Mouse (Mus musculus): ENCODE measurements around the gene Cyth1. TPM values are rescaled to one million over a fixed set of nuclear protein-coding genes. Genes with fewer than 3 reads are reported as not detected.

Gene Cyth1
- polyA plus RNA-seq, 1 experiment from 2014 or later = 9.6 TPM

DNA sequence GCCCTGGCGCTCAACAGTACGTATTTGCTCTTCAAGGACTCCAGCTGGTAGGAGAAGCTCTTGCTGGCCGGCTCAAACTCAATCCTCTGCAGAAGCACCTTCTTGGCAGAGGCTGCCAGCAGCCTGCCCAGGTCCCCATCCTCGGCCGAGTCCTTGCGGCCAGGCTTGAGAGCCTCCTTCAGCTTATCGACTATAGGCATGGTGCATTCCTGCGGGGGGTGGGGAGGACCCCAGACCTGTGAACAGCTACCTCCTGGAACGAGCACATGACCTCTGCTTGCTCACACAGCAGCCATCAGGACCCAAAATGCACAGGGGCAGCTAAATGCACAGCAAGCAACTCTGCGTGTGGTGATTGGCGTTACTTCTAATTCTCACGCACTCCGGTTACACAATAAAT is 37.4 kb upstream of the Cyth1 start:
- H3K4me1 ChIP-seq (ENCODE audit: control insufficient read depth, insufficient read depth, low read length) = peaks cover 14% of the 10 kb centered on the region
- peaks cover 35% of the 10 kb centered on the region for H3K36me3 ChIP-seq (ENCODE audit: control insufficient read depth, insufficient read depth, low read length)
- H3K27ac ChIP-seq (ENCODE audit: low read length) = no peak overlapping the region
- H3K4me3 ChIP-seq (ENCODE audit: low read length) = no peak overlapping the region
- no peak overlapping the region for H3K9ac ChIP-seq (ENCODE audit: low read depth, low read length)
- H3K9me3 ChIP-seq (ENCODE audit: control insufficient read depth, low read length) = no peaks in the 10 kb centered on the region
- H3K4me2 ChIP-seq (ENCODE audit: low read depth, low read length) = no peak overlapping the region
- no peaks in the 10 kb centered on the region for H3K27me3 ChIP-seq (replicated peaks; ENCODE audit: control insufficient read depth, insufficient read depth, low read length)
- no peak for ATAC-seq
- WGBS = 93% methylated on average over 13 of the region's 13 CpGs

DNA sequence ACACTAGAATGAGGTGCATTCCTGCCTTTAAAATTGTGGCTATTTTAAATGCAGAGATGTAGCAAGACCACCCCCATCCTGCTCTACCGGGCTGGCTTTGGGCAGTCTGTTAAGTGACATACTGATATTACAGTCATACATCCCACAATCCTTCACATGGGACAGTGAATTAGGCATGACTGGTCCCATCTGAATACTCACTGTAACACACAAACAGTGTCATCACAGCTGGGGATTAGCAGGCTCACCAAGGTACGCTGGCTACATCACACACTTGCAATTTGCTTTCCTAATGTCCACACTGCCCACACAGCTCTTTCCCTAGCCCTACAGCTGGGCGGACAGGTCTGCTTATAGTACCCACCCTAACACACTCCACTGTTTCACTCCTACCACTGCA is 31.8 kb upstream of the Cyth1 start:
- WGBS = 93% methylated on average over 3 of the region's 3 CpGs
- H3K9me3 ChIP-seq (ENCODE audit: control insufficient read depth, low read length) = no peaks in the 10 kb centered on the region
- peaks cover 51% of the 10 kb centered on the region for H3K36me3 ChIP-seq (ENCODE audit: control insufficient read depth, insufficient read depth, low read length)
- no peak overlapping the region for H3K4me3 ChIP-seq (ENCODE audit: low read length)
- no peak overlapping the region for H3K9ac ChIP-seq (ENCODE audit: low read depth, low read length)
- no peak for ATAC-seq
- no peaks in the 10 kb centered on the region for H3K4me1 ChIP-seq (ENCODE audit: control insufficient read depth, insufficient read depth, low read length)
- H3K4me2 ChIP-seq (ENCODE audit: low read depth, low read length) = no peak overlapping the region
- H3K27me3 ChIP-seq (replicated peaks; ENCODE audit: control insufficient read depth, insufficient read depth, low read length) = no peaks in the 10 kb centered on the region
- H3K27ac ChIP-seq (ENCODE audit: low read length) = no peak overlapping the region

DNA sequence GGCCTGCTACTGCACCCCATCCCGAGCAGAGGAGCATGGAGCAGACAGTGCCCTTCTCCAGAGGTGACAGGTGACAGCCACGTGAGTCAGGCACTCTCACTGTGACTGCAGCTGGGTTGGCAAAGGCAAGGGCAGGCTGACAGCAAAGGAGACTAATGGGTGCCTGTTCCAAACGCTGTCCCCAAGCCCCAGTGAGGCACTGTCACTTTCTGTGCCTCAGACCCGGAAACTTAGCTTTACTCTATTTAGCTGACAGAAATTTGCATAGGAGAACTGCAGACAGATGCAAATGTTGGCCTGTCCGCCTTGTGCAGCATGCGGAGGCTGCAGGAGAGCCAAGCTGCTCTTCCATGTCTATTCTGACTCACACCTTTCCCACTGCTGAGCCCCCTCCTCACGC is 27.9 kb upstream of the Cyth1 start:
- no peak overlapping the region for H3K27ac ChIP-seq (ENCODE audit: low read length)
- peaks cover 58% of the 10 kb centered on the region for H3K36me3 ChIP-seq (ENCODE audit: control insufficient read depth, insufficient read depth, low read length)
- 89% methylated on average over 7 of the region's 7 CpGs for WGBS
- no peaks in the 10 kb centered on the region for H3K9me3 ChIP-seq (ENCODE audit: control insufficient read depth, low read length)
- H3K27me3 ChIP-seq (replicated peaks; ENCODE audit: control insufficient read depth, insufficient read depth, low read length) = no peaks in the 10 kb centered on the region
- no peak overlapping the region for H3K4me3 ChIP-seq (ENCODE audit: low read length)
- no peak for ATAC-seq
- H3K4me2 ChIP-seq (ENCODE audit: low read depth, low read length) = no peak overlapping the region
- H3K9ac ChIP-seq (ENCODE audit: low read depth, low read length) = no peak overlapping the region
- no peaks in the 10 kb centered on the region for H3K4me1 ChIP-seq (ENCODE audit: control insufficient read depth, insufficient read depth, low read length)

DNA sequence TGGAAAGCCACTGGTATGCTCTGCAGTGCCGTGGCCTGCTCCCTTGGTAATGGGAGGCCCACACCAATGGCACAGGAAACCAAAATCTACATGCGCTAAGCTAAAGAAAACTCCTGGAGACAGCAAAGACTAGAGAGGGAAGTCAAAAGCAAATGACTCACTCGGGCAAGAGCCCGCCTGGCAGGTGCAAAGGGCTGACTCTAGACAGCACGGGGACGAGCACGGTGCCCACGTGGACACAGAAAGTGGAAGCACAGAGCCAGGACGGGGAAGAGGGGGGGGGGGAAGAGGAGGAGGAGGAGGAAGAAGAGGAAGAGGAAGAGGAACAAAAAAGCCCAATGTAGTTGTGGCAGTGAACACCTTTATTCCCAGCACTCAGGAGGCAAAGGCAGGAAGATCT is 26.7 kb upstream of the Cyth1 start:
- no peaks in the 10 kb centered on the region for H3K4me1 ChIP-seq (ENCODE audit: control insufficient read depth, insufficient read depth, low read length)
- no peak for ATAC-seq
- H3K36me3 ChIP-seq (ENCODE audit: control insufficient read depth, insufficient read depth, low read length) = peaks cover 62% of the 10 kb centered on the region
- no peak overlapping the region for H3K4me2 ChIP-seq (ENCODE audit: low read depth, low read length)
- H3K4me3 ChIP-seq (ENCODE audit: low read length) = no peak overlapping the region
- H3K9ac ChIP-seq (ENCODE audit: low read depth, low read length) = no peak overlapping the region
- H3K27ac ChIP-seq (ENCODE audit: low read length) = no peak overlapping the region
- H3K27me3 ChIP-seq (replicated peaks; ENCODE audit: control insufficient read depth, insufficient read depth, low read length) = no peaks in the 10 kb centered on the region
- no peaks in the 10 kb centered on the region for H3K9me3 ChIP-seq (ENCODE audit: control insufficient read depth, low read length)
- WGBS = 97% methylated on average over 9 of the region's 9 CpGs

DNA sequence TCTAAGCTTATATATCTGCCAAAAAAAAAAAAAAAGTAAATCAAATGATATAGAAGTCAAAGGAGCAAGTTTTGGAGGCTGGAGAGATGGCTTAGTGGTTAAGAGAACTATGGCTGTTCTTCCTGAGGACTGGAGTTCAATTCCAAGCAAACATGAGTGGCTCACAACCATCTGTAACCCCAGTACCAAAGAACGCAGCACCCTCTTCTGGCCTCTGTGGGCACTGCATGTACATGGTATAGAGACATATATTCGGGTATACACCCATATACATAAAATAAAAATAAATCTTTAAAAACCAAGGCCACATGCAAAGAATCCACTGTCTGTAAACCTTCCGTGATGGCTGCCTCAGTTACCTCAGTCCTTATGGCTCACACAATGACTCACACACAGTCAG is 21.4 kb upstream of the Cyth1 start:
- no peak overlapping the region for H3K4me2 ChIP-seq (ENCODE audit: low read depth, low read length)
- H3K4me3 ChIP-seq (ENCODE audit: low read length) = no peak overlapping the region
- WGBS = 98% methylated on average over 3 of the region's 3 CpGs
- no peaks in the 10 kb centered on the region for H3K9me3 ChIP-seq (ENCODE audit: control insufficient read depth, low read length)
- no peaks in the 10 kb centered on the region for H3K27me3 ChIP-seq (replicated peaks; ENCODE audit: control insufficient read depth, insufficient read depth, low read length)
- no peak overlapping the region for H3K9ac ChIP-seq (ENCODE audit: low read depth, low read length)
- H3K27ac ChIP-seq (ENCODE audit: low read length) = no peak overlapping the region
- peaks cover 48% of the 10 kb centered on the region for H3K36me3 ChIP-seq (ENCODE audit: control insufficient read depth, insufficient read depth, low read length)
- no peak for ATAC-seq
- H3K4me1 ChIP-seq (ENCODE audit: control insufficient read depth, insufficient read depth, low read length) = no peaks in the 10 kb centered on the region

DNA sequence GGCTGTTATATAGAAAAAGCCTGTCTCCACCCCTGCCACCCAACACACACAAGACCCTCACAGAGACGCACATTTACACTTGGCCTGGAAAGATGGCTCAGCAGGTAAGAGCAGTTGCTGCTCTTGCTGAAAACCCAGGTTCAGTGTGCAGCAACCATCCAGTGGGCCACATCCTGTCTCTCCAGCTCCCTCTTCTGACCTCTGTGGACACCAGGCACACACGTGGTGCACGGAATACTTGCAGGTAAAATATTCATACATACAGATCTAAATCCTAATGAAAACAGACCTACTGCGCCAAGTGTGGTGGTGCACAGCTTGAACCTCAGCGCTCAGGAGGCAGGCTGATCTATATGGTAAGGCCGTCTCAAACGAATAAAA is 18.3 kb upstream of the Cyth1 start:
- peaks cover 49% of the 10 kb centered on the region for H3K36me3 ChIP-seq (ENCODE audit: control insufficient read depth, insufficient read depth, low read length)

DNA sequence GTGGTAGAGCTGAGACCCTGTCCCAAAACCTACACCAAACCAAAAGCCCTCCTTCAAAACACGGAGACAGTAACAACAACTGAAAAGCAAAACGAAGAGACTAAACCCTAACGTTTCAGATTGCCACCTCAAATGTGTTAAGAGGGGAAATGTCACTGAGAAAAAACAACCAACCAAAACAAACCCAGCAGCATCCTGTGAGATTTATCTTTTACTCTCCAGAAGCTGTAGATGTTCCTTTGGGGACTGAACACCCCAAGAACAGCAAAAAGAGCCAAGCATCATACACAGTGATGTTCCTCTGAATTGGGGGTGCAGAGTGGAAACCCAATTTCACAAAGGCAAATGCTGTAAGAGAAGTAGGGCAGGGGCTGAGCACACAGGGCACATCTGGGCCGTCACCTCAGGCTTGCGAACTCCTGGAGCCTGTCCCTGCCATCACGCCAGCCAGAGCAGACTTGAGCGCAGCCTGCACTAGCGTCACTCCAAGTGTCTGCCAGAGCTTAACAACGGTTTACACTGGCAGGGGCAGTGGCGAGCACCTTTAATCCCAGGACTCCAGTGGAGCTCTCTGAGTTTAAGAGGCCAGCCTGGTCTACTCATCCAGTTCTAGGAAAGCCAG is 17.8 kb upstream of the Cyth1 start:
- H3K27me3 ChIP-seq (replicated peaks; ENCODE audit: control insufficient read depth, insufficient read depth, low read length) = no peaks in the 10 kb centered on the region
- H3K4me1 ChIP-seq (ENCODE audit: control insufficient read depth, insufficient read depth, low read length) = no peaks in the 10 kb centered on the region
- no peak overlapping the region for H3K4me3 ChIP-seq (ENCODE audit: low read length)
- 90% methylated on average over 10 of the region's 10 CpGs for WGBS
- no peak for ATAC-seq
- H3K36me3 ChIP-seq (ENCODE audit: control insufficient read depth, insufficient read depth, low read length) = peaks cover 51% of the 10 kb centered on the region
- H3K27ac ChIP-seq (ENCODE audit: low read length) = no peak overlapping the region
- no peaks in the 10 kb centered on the region for H3K9me3 ChIP-seq (ENCODE audit: control insufficient read depth, low read length)
- H3K9ac ChIP-seq (ENCODE audit: low read depth, low read length) = no peak overlapping the region
- H3K4me2 ChIP-seq (ENCODE audit: low read depth, low read length) = no peak overlapping the region

More for the DNA sequence above, 18.3 kb upstream of the Cyth1 start:
- Histone ChIP-seq H3K27ac (ENCODE audit: low read length) (no peak overlapping the region), H3K4me3 (ENCODE audit: low read length) (no peak overlapping the region), H3K27me3 (replicated peaks; ENCODE audit: control insufficient read depth, insufficient read depth, low read length) (no peaks in the 10 kb centered on the region), H3K9me3 (ENCODE audit: control insufficient read depth, low read length) (no peaks in the 10 kb centered on the region), H3K4me2 (ENCODE audit: low read depth, low read length) (no peak overlapping the region), H3K9ac (ENCODE audit: low read depth, low read length) (no peak overlapping the region), H3K4me1 (ENCODE audit: control insufficient read depth, insufficient read depth, low read length) (no peaks in the 10 kb centered on the region)
- 87% methylated on average over 7 of the region's 7 CpGs for WGBS
- no peak for ATAC-seq

DNA sequence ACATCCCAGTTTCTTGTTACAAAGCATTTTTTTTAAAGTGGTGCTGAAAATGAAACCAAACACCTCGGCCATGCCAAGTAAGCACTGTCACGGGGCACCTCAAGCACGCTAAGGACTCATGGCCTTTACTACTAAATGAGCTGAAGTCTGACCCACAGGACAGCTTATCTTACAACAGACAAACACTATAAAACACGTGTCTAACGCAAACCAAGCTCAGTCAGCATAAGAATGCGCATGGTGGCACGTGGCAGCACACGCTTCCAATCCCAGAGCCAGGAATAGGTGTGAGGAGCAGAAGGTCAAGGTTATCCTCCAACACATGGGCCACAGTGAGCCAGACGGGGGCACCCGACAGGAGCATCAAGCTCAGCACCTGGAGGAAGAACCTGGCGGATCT is 17.2 kb upstream of the Cyth1 start:
- Histone ChIP-seq H3K4me1 (ENCODE audit: control insufficient read depth, insufficient read depth, low read length) (no peaks in the 10 kb centered on the region), H3K9me3 (ENCODE audit: control insufficient read depth, low read length) (no peaks in the 10 kb centered on the region), H3K27me3 (replicated peaks; ENCODE audit: control insufficient read depth, insufficient read depth, low read length) (no peaks in the 10 kb centered on the region), H3K4me3 (ENCODE audit: low read length) (no peak overlapping the region), H3K9ac (ENCODE audit: low read depth, low read length) (no peak overlapping the region), H3K36me3 (ENCODE audit: control insufficient read depth, insufficient read depth, low read length) (peaks cover 55% of the 10 kb centered on the region), H3K27ac (ENCODE audit: low read length) (no peak overlapping the region), H3K4me2 (ENCODE audit: low read depth, low read length) (no peak overlapping the region)
- WGBS = 76% methylated on average over 11 of the region's 11 CpGs
- ATAC-seq = peak; percentile 70

DNA sequence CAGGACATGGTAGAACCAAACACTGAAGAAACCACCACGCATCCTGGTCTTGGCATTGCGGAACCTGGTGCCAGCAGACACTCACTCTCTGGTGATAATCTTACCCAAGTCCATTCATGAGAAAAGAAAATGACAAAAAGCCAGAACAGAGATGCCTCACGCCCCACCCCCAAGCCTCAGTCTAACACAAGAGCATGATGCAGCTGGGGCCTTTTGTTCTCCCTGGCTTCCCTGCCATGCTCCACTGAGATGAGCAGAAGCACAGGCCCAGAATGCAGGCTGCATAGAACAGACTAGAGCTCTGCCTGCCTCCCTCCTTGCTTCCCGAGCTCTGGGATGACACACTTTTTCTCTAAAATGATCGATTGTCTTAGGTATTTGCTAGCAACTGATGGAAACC is 14.8 kb upstream of the Cyth1 start:
- H3K27me3 ChIP-seq (replicated peaks; ENCODE audit: control insufficient read depth, insufficient read depth, low read length) = no peaks in the 10 kb centered on the region
- no peak overlapping the region for H3K4me2 ChIP-seq (ENCODE audit: low read depth, low read length)
- no peak overlapping the region for H3K9ac ChIP-seq (ENCODE audit: low read depth, low read length)
- ATAC-seq = no peak
- 90% methylated on average over 5 of the region's 5 CpGs for whole genome bisulfite sequencing
- no peaks in the 10 kb centered on the region for H3K4me1 ChIP-seq (ENCODE audit: control insufficient read depth, insufficient read depth, low read length)
- no peaks in the 10 kb centered on the region for H3K9me3 ChIP-seq (ENCODE audit: control insufficient read depth, low read length)
- H3K36me3 ChIP-seq (ENCODE audit: control insufficient read depth, insufficient read depth, low read length) = peaks cover 52% of the 10 kb centered on the region
- no peak overlapping the region for H3K27ac ChIP-seq (ENCODE audit: low read length)
- H3K4me3 ChIP-seq (ENCODE audit: low read length) = no peak overlapping the region

DNA sequence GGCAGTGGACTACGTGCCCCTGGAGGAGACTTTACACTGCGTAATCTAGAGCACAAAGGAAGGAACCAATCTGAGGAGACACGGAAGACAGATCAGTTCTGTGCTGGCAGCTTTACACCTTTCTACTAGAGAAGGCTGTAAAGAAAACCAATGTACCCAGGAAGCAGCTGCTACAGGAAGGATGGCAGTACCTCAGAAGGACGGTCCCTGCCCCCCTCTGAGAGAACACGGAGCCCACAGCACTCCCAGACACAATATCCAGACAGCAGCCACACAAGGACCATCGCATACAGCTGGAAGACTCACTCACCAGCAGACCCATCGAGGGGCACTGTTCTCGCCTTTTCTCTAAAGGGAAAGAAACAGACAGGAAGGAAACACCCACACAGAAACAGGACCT is 11.7 kb upstream of the Cyth1 start:
- no peak overlapping the region for H3K4me2 ChIP-seq (ENCODE audit: low read depth, low read length)
- WGBS = 90% methylated on average over 8 of the region's 8 CpGs
- H3K27me3 ChIP-seq (replicated peaks; ENCODE audit: control insufficient read depth, insufficient read depth, low read length) = no peaks in the 10 kb centered on the region
- H3K4me1 ChIP-seq (ENCODE audit: control insufficient read depth, insufficient read depth, low read length) = no peaks in the 10 kb centered on the region
- peaks cover 54% of the 10 kb centered on the region for H3K36me3 ChIP-seq (ENCODE audit: control insufficient read depth, insufficient read depth, low read length)
- H3K27ac ChIP-seq (ENCODE audit: low read length) = no peak overlapping the region
- no peak for ATAC-seq
- no peaks in the 10 kb centered on the region for H3K9me3 ChIP-seq (ENCODE audit: control insufficient read depth, low read length)
- no peak overlapping the region for H3K4me3 ChIP-seq (ENCODE audit: low read length)
- no peak overlapping the region for H3K9ac ChIP-seq (ENCODE audit: low read depth, low read length)

Data from intestine, embryonic 16.5 days (tissue).